Mouse (Mus musculus): ENCODE results near the gene Grcc10.
A peak's percentile ranks its signal among the peaks of the same experiment; 100 is the strongest.

Grcc10 gene

DNA sequence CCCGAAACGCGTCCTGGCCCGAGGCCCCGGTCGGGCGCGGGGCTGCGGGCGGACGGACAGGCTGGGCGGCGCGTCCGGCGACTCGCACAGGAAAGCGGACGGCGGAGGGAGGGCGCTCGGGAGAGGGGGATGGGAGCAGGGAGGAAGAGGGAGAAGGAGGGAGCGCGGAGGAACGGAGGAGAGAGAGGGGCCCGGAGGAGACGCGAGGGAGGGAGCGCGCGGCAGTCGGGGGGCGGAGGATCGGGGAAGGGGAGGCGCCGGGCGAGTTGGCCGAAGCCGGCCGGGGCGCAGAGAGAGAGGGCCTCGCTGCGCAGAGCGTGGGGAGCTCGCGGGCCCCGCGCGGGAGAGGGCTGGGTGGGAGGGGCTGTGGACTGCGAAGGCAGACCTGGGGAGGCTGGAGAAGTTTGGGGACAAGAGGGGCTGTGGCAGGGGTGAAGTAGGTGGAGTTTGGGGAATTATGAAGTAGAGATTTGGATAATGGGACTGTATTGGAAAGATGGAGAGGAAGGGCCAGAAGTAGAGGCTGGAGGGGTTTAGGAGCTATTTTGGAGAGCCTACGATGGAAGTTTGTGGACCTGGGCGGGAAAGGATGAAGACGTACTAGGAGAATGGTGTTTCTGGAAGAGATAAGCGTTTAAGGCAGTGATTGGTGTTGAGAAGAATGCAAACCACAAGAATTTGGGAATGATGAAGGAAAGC, 15.6 kb upstream of the Grcc10 start:
- DNase-seq, result peak; percentile 62

DNA sequence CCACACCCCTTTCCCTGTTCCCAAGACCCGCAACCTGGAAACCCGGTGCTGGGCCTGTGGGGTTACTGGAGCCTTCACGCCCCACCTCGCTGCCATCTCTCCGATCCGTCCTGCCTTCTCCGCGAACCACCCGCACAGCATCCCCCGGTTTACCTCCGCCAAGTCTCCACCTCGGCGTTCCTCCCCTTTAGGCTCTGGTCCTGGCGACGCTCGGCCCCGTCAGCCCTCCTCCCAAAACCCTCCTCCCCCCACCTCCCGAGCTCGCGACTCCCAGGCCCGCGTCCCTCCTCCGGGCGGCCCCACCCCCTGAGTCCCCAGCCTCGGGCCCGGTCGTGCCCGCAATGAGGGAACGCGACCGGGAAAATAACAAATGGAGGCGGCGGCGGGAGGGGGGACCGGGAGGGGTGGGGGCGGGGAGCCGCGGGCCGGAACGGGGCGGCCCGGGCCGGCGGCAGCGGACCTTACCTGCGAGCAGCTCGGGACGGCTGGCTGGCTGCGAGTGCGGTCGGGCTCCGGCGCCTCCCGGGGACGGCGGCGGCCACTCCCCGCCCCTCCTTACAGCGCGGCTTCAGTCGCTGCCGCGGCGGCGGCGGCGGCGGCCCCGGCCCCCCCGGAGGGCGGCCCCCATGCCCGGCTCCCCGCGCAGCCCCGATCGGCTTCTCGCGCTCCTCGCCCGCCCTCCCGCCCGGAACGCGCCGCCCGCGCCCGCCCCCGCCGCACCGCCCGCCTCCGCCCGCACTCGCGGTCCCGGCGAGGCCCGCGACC, 14.8 kb upstream of the Grcc10 start, which contains the start of the genes Gm45234 and Atn1:
TSS of gene Gm45234 (minus strand) at position 191 of the 765 bp plus-strand sequence.
TSS of gene Atn1 (minus strand) at position 694 of the 765 bp plus-strand sequence.
- DNase-seq, result peak; percentile 38

DNA sequence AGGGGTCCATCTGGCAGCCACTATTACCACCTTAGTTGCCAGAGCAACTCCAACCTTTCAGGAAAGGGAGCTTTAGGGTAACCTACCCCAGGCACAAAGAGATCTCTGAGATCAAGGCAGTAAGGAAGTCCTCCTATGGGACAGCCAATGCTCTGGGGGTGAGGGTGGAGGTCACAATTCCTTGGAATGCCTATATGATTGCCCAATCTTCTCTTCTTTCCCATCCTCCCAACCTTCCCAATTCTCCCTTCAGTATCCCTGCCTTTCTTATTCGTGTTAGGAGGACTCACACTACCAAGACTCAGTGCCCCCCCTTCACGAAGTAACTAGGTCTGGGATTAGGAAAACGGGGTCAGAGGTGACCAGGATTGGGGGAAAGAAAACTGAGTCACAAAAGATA, 14.1 kb upstream of the Grcc10 start:
- DNase-seq, result no peak

DNA sequence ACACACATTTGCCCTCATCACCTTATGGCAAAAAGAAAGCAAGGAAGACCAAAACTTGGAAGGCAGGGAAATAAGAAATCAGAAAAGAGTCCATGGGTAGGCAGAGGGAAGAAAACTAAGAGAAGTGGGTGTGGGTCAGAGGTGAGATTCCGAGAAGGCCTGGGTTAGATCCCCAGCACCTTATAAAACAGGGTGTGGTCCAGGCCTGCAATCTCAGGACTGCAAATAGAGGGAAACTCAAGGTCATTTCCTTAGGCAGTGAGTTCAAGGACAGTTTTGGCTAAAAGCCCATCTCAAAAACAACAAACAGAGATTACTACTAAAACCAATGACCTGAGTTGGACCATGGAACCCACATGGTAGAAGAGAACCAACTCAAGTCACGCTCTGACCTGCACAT, 12.7 kb upstream of the Grcc10 start:
- DNase-seq, result no peak

DNA sequence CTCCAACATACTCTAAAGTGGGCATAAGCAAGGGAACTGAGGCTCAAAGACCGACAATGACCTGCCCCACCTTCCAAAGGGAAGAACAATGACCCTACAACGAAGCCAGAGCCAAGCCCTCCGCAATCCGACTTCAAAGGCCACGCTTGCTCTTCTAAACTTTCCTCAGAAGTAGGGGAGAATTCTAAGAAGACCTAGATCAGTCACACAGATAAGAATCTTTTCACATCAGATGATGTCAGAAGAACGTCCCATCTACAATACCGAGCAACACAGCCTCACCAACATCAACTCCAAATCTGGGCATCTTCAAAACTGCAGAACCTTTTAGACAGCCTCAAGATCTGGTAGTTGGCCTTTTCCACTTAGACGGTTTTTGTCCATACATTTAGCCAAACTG, 9.2 kb upstream of the Grcc10 start:
- peak; percentile 27 for DNase-seq

DNA sequence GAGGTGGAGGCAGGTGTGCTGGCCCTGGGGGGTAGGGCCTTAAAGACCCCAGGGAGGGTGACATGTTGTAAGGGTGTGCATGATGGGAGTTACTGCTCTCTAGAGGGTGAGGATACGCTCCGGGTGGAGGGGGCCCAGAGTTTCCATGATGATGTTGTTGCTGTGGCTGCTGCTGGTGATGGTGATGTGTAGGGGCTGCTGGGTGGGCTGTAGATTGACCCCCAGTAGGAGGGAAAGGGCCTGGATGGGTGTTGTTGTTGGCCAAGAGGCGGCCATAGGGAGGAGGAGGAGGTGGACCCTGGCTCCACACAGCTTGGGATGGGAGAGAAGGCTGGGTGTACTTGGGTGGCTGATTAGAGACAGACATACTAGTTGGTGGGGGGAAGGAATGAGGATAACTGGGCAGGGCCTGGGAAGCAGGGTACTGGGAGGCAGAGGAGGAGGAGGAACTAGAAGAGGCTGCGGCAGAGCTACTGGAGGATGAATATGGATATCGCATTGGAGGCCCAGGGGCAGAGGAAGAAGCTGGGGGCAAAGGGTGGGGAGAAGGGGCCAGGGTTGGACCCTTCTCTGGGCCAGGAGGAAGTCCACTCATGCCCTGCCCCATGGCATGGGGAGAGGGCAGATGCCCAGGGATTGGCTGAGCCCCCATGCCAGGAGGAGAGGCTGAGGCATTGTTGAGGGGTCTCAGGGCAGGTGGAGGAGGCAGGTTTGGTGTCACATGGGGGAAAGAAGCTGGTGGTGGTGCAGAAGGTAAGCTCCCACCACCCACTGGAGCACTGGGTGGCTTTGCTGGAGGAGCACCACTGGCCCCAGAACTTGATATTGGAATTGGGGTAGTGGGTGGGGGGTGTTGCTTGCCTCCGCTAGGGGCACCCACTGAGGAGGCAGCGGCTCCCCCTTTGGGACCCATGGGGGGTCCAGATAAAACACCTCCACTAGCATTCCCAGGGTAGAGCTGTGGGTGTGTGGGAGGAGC, 5.8 kb upstream of the Grcc10 start:
- no peak for DNase-seq

DNA sequence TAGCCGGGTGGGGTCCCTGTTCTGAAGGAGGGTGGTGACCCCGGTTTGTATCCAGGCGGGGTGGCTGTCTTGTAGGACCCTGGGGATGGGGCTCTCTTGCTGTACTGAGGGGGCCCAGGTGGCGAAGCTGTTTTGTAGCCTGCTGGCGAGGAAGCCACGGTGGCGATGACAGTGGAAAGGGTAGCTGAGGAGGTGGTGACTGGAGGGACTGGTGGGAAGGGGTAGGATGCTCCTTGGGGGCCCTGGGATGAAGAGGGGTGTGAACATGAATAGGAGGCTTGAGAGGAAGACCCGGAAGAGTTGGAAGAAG, 5.1 kb upstream of the Grcc10 start:
- DNase-seq, result no peak

DNA sequence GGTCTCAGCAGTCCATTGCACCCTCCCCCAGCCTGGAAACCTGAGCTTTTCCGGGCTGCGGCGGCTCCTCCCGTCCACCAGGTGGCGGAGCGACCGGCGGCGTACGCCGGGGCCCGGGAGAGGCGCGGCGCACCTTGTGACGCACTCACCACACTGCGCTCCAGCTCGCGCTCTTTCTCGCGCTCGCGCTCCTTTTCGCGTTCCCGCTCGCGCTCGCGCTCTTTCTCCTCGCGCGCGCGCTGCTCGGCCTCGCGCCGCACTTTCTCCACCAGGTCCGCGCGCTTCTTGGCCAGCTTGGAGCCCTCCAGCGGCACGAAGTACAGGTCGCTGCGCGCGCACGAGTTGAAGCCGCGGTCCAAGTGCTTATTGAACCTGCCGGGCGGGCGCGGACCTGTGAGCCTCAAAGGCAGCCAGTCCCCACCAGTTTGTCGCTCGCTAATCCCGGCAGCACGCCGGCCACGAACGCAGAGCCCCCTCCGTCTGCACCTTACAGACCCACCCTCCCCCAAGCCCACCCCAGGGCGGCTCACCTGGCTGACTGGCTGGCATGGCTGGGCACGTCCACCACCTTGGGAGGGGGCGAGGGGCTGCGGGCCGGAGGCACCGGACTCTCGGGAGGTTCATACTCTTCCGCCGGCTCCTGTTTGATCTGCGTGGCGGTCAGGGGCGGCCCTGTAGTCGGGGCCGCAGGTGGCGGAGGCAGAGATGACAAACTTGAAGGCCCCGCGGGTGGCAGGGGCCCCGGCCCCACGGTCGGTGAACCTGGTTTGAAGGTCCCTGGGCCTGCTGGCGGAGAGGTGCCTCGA, 4.5 kb upstream of the Grcc10 start:
- peak; percentile 95 for DNase-seq

DNA sequence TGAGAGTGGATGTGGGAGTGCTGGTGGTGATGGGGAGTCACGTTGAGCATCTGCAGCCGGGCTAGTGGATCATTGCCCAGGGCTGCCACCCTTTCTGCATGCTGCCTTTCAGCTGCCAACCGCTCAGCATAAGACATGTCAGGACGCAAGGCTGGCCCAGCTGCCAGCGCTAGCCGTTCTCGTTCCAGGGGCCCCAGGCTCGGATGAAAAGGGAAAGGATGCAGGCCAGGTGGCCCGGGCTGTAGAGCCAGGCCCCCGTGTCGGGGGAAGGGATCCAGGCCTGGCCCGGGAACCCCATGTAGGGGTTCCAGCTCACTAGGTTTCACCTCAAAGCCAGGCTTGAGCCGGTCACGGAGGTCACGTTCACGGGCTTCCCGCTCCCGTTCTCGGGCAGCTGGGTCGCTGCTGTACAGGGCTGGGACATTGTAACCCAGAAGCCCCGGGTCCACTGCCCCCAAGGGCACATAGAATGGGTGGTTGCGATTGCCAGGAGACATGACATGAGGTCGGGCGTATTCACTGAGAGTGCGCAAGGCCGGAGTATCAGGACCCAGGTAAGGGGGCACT, 3.7 kb upstream of the Grcc10 start:
- DNase-seq, result no peak

DNA sequence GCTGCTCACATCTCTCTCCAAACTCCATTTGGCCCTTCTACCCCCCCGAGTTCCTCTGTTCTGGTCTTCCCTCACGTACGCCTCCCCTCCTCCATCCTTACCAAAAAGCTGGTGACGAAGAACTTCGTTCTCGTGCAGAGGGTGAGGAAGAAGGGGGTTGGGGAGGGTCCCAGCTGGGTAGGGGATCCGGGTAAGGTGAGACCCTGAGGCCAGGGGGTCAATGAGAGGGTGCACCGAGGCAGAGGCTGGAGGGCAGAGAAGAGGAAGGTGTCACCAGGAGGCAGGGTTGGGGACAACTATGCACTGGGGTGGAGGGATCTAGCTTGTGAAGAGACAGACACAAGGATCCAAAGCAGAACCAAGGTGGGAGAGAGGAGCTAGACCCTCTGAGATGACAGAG, 2.5 kb upstream of the Grcc10 start:
- DNase-seq, result no peak

DNA sequence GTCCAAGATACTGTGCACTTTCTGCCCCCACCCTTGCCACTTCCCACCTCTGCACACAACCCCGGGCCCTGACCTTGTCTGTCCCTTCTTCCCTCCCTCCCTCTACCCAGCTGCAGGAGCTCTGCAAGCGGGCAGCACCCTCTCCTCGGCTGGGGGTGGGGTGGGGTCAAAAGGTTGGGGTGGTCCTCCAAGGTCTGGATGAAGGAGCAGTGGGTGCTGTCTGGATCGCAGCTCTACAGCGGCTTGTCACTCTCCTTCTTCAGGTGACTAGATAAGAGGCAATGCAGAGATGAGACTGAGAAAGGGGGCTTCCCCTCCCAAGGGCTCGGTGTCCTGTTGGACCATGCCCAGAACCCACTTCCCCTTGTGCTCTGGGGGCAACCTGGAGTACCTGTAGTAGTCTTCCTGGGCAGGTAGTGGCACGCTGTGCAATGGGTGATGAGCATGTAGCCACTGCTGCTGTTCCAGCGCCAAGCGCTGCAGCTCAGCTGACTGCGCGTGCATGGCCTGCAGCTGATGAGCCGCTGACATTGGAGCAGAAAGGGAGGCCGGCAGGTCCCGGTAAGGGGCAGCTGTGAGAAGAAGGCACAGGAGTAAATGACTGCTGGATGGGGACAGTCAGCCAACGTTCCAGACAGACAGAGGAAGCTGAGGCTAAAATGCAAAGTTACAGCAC, 1.8 kb upstream of the Grcc10 start:
- DNase-seq, result no peak

DNA sequence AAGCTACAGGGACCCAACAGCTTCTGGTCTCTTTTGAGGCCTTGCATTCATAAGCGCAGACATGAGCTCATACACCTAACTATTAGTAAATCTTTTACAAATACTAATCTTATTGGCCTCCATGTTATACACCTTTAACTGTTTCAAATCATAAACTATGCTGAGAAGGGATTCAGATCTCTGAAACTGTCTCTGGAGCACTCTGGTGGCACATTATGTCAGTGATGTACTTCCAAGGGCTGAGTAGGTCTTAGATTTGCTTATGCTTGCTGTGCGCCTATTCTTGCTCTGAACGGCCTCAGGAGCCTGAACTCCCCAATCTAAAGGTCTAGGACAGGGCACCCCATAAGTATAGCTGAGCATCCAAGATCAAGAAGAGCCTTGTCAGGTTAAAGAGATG, 668 bp upstream of the Grcc10 start:
- no peak for DNase-seq

DNA sequence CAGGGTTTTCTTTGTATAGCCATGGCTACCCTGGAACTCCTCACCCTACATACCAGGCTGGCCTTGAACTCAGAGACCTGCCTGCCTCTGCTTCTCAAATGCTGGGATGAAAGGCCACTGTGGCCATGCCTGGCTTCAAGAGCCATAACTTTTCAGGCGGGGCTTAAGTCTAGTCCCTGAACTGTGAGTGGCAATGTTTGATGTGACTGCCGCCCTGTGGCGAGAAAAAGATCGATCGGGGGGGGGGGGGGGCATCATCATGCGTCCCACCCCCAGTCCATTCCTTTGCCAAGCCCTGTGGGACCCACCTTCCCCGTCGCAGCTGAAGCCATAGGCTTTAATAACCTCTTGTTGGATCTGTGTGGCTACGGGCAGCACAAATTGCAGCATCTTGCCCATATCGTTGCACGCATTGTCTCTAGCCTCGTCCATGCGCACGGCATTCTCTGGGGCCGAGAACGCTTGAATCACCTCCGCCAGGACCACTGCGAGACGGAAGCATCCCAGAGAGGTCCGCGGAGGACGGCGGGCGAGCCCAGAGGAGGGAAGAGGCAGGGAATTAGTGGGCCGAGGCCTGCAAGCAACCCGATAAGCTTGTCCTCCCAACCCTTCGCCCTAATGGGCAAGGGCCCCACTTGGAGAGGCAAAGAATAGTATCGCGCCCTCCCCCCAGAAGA, 825 bp downstream of the Grcc10 start:
- no peak for DNase-seq

DNA sequence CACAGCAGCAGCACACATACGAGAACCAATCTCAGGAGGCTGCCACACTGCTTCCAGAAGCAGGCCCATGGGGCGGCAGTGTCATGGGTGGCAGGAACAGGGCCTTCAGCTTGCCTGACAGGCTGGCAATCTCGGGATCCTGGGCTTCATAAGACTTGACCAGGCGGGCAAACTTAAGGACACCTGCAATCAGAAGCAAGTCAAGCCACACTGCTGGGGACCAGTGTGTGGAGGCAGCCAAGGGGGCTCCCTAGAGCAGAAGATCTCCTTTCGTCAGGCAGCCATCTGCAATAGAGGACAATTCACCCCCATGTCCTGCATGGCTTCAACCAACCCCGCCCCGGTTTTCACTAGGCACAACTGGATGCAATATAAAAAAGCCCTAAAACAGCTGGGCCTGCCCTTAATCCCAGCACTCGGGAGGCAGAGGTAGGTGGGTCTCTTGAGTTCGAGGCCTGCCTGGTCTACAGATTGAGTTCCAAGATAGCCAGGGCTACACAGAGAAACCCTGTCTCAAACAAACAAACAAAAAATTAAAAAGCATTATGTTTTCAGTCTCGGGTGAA, 1.9 kb downstream of the Grcc10 start:
- no peak for DNase-seq

DNA sequence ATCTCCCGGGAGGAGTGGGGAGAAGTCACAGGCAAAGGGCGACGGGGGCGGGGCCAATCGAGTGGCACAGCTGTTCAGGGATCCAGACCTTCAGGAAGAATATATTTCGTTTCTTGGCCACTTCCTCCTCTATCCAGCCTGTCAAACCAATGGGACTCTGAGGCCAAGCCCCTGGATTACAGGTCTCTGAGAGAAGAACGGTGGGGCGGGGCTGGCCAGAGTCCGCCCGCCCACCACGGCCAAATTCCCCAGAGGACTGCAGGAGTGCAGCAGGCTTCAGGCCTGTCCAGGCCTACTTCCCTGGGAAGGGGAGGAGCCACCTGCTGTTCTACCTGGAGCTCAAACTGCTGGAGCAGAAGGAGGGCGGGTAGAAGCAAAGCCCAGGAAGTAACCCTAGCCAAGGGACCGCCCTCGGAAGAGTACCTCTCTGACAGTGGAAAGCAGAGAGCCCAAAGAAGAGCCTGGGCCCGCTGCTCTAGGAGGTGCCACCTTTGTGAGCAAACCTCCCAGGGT, 2.6 kb downstream of the Grcc10 start, which contains the start of gene Ptpn6:
TSS of gene Ptpn6 (minus strand) at position 204 of the 513 bp plus-strand sequence.
- peak; percentile 58 for DNase-seq

DNA sequence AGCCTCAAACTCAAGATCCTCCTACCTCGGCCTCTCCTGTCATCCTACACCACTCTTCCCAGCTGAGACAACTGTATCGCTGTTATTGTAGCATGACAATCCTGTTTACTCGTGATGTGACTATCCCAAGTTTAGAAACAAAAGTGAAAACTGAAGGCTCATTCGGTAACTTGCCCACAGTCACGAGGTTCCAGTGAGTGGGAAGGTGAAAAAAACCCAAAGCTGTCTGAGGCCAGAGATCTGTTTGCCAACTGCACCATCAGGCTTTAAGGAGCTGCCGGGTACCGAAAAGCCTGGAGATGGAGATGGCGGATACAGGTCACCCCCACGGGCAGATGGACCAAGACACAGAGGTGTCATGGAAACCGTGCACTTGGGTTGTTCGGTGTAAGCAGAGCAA, 4.1 kb downstream of the Grcc10 start:
- DNase-seq, result no peak

DNA sequence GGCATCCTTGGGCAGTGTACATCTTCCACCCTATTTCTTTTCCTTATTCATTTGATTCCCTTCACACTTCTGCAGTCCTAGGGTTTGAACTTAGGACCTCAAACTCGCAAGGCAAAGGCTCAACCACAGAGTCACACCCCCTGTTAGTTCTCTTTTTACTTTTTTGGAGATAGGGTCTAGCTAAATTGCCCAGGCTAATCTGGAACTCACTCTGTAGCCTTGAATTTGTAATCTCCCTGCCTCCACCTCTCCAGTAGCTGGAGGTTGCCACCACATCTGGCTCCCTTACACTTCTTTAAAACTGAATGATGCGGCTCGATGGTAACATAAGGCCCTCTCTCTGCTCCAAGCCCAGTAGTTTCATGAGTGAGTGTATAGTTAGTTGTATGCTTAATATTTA, 6.8 kb downstream of the Grcc10 start:
- DNase-seq, result no peak

DNA sequence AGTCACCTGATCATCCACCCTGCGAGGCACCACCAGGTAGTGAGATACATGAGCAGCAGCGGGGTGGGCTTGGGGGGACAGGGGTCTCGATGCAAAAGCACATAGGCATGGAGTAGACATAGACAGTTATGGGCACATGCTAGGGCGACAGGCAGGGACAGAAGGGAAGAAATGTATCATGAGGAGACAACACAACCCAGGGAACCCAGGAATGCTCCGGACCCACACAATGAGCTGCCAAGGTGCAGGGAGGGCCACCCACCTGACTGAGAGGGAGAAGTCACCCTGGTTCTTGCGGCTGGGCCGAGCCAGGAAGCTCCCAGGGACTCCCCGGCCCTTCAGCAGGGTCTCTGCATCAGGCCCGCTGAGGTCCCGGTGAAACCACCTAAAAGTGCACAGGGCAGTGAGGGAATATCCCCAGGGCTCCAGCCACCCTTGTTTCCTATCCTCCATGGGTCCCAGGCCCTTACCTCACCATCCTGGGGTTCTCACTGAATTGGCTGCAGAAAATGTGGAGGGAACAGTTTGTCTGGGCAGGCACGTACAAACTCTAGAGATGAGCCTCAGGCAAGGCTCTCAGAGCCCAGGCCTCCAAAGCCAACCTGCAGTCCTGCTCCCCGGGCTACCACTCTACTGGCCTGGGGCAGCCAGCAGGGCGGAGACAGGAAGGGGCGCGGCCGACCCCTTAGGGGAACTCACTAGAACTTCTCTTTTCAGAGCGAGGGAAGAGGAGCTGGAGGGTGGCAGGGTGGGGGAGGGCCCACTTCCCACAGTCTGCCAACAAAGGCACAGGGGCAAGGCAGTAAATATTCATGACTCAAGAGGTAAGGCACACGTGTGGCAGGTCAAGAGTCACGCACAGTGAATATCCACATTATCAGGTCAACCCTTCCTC, 8.5 kb downstream of the Grcc10 start:
- peak; percentile 88 for DNase-seq

DNA sequence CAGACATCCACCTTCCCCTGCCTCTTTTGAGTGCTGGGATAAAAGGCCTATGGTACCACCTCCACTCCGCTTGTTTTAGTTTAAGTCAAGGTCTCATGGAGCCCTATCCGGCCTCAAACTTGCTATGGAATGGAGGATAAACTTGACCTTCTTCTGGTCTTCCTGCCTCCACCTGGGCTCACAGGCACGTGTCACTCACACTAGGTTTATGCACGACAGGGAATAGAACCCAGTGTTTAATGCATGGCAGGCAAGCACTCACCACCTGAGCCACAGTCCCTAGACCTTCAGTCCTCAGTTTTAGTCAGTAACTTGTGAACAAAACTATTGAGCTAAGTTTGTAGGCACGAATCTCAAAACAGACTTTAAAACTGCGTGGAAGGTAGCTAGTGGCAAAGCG, 10.1 kb downstream of the Grcc10 start:
- DNase-seq, result no peak

Data from thymus, postnatal 25 days (tissue).